Mouse (Mus musculus): ENCODE results near the gene Flot2.

DNA sequence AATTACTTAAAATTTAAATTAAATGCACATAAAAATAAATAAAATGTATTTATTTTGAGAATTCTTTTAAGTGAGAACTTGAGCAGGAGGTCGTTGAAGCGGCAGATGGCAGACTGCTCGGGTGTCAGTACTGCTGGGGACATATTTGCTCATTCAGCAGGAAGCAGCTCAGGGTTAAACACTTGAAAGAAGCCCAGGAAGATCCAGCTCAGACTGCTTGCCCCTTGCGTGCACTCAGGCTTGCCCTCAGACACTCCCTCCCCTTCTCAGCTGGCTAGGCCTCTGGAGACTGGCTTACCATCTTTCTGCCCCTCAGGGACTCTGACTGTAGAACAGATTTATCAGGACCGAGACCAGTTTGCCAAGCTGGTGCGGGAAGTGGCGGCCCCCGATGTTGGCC, 19.2 kb downstream of the Flot2 start:
- TF ChIP-seq EP300 (IDR thresholded peaks at IDR 0.05; ENCODE audit: low read depth) (no peak), CTCF (IDR thresholded peaks at IDR 0.05; ENCODE audit: low read depth) (no peak)
